ENCODE assay signal across 15 mouse cellular contexts in genomic region chr5:125534168-125534610, GRCm38 (mm10). TPM values are rescaled to one million over a fixed set of nuclear protein-coding genes. Genes with fewer than 3 reads are reported as not detected.
DNase-seq lines count a peak whose midpoint lies in the region; ATAC-seq lines count a peak whose summit lies in the region.
"Had no signal": no experiment of that assay in that cellular context is flagged by ENCODE, and none has a peak within 500 bp of the region (broad histone marks: within the 10 kb centered on the region; RNA-seq: fewer than 3 reads in every experiment).

No protein-coding gene starts in this region.

- peak overlapping the region; percentile 94 for H3K4me2 ChIP-seq in forebrain, embryonic 13.5 days
- peak overlapping the region; percentile 93 for H3K4me2 ChIP-seq in hindbrain, embryonic 15.5 days
- peak overlapping the region; percentile 95 for H3K4me2 ChIP-seq in neural tube, embryonic 12.5 days (replicated peaks)
- H3K4me2 ChIP-seq: embryonic facial prominence, embryonic 15.5 days had no signal

- H3K27me3 ChIP-seq in forebrain, embryonic 13.5 days, result peaks cover 68% of the 10 kb centered on the region
- peaks cover 9% of the 10 kb centered on the region for H3K27me3 ChIP-seq in hindbrain, embryonic 15.5 days
- H3K27me3 ChIP-seq in neural tube, embryonic 12.5 days (replicated peaks), result peaks cover 49% of the 10 kb centered on the region

- no peak for ATAC-seq in forebrain, embryonic 13.5 days
- ATAC-seq in hindbrain, embryonic 15.5 days (ENCODE audit: low FRiP score, low read depth), result no peak
- ATAC-seq in neural tube, embryonic 12.5 days (ENCODE audit: low FRiP score, low read depth), result no peak

- peaks cover 37% of the 10 kb centered on the region for H3K4me1 ChIP-seq in forebrain, embryonic 13.5 days
- H3K4me1 ChIP-seq in hindbrain, embryonic 15.5 days (replicated peaks), result peaks cover 39% of the 10 kb centered on the region
- peaks cover 42% of the 10 kb centered on the region for H3K4me1 ChIP-seq in neural tube, embryonic 12.5 days

- no peaks in the 10 kb centered on the region for H3K36me3 ChIP-seq in forebrain, embryonic 13.5 days (ENCODE audit: poor library complexity, severe bottlenecking)
- H3K36me3 ChIP-seq in hindbrain, embryonic 15.5 days, result no peaks in the 10 kb centered on the region
- no peaks in the 10 kb centered on the region for H3K36me3 ChIP-seq in neural tube, embryonic 12.5 days
- H3K36me3 ChIP-seq: embryonic facial prominence, embryonic 15.5 days had no signal

- peak overlapping the region; percentile 75; the same call in 1 of the 2 replicates for H3K9ac ChIP-seq in forebrain, embryonic 13.5 days
- peak overlapping the region; percentile 75; the same call in 1 of the 2 replicates for H3K9ac ChIP-seq in hindbrain, embryonic 15.5 days
- no peak overlapping the region for H3K9ac ChIP-seq in neural tube, embryonic 12.5 days
- H3K9ac ChIP-seq: embryonic facial prominence, embryonic 15.5 days had no signal

- peak overlapping the region; percentile 61 for H3K4me3 ChIP-seq in forebrain, embryonic 13.5 days
- peak overlapping the region; percentile 66 for H3K4me3 ChIP-seq in hindbrain, embryonic 15.5 days
- H3K4me3 ChIP-seq in neural tube, embryonic 12.5 days, result peak overlapping the region; percentile 58
- H3K4me3 ChIP-seq: embryonic facial prominence, embryonic 15.5 days had no signal

- DNase-seq in layer of hippocampus, postnatal 36 days, result peak; percentile 42 to 45
- DNase-seq in layer of hippocampus, adult 8-10 months (ENCODE audit: low spot score in 2 of 2), result no peak
- DNase-seq in heart, postnatal 4 days, result no peak
- no peak for DNase-seq in lung, postnatal 4 days
- DNase-seq in gastrocnemius, postnatal 25 days, result no peak
- DNase-seq: adrenal gland, postnatal 36 days; cerebellum, adult 8-10 months; gastrocnemius, postnatal 10 days; kidney, adult 2 months; lung, adult 2 months had no signal

- 8% methylated on average over 7 of the region's 7 CpGs for WGBS in forebrain, embryonic 13.5 days
- 4% methylated on average over 7 of the region's 7 CpGs for WGBS in hindbrain, embryonic 15.5 days
- 8% methylated on average over 7 of the region's 7 CpGs for WGBS in neural tube, embryonic 12.5 days

- H3K27ac ChIP-seq in forebrain, embryonic 13.5 days, result no peak overlapping the region
- H3K27ac ChIP-seq in hindbrain, embryonic 15.5 days (replicated peaks), result peak overlapping the region; percentile 66
- H3K27ac ChIP-seq in neural tube, embryonic 12.5 days, result no peak overlapping the region
- H3K27ac ChIP-seq: embryonic facial prominence, embryonic 15.5 days had no signal

- H3K9me3 ChIP-seq in forebrain, embryonic 13.5 days (replicated peaks), result no peaks in the 10 kb centered on the region
- no peaks in the 10 kb centered on the region for H3K9me3 ChIP-seq in hindbrain, embryonic 15.5 days
- H3K9me3 ChIP-seq in neural tube, embryonic 12.5 days, result no peaks in the 10 kb centered on the region
- H3K9me3 ChIP-seq: embryonic facial prominence, embryonic 15.5 days had no signal

RNA-seq across cellular contexts. Expression of gene Tmem132b, which starts 2.6 kb away (rescaled TPM):
- total RNA-seq in layer of hippocampus, postnatal 36 days (2021), result 100 to 1,000 TPM; 114 to 131 TPM
- total RNA-seq in layer of hippocampus, adult 8-10 months (2022), result 100 to 1,000 TPM; 116 to 122 (median 119) TPM
- polyA plus RNA-seq in forebrain, embryonic 13.5 days (2015; fragmentation: Nextera tagmentation; extraction: Ambion mirVana), result 2.1 TPM in 2 replicates
- 6.2 and 6.4 TPM in 2 replicates for polyA plus RNA-seq in hindbrain, embryonic 15.5 days (2015; fragmentation: Nextera tagmentation; extraction: Ambion mirVana)
- 2.7 and 3.1 TPM in 2 replicates for polyA plus RNA-seq in neural tube, embryonic 12.5 days (2016; fragmentation: Nextera tagmentation; extraction: Ambion mirVana)
- total RNA-seq in heart, postnatal 4 days (2021), result under 1 TPM in 1 of 2 experiments, not detected in 1; 0.19 TPM
- under 1 TPM; 0.03 to 0.24 TPM for total RNA-seq in gastrocnemius, postnatal 25 days (2021)
- polyA plus RNA-seq: heart, embryonic 16.5 days; kidney, adult 2 months had no signal

RNA-seq across cellular contexts. Expression of gene Aacs, which starts 58.6 kb away (rescaled TPM):
- 10 to 100 TPM; 53.9 to 56.1 TPM for total RNA-seq in layer of hippocampus, postnatal 36 days (2021)
- total RNA-seq in layer of hippocampus, adult 8-10 months (2022), result 10 to 100 TPM; 49.4 to 59.0 (median 51.7) TPM
- 53.7 and 54.6 TPM in 2 replicates for polyA plus RNA-seq in forebrain, embryonic 13.5 days (2015; fragmentation: Nextera tagmentation; extraction: Ambion mirVana)
- 104 and 106 TPM in 2 replicates for polyA plus RNA-seq in hindbrain, embryonic 15.5 days (2015; fragmentation: Nextera tagmentation; extraction: Ambion mirVana)
- polyA plus RNA-seq in neural tube, embryonic 12.5 days (2016; fragmentation: Nextera tagmentation; extraction: Ambion mirVana), result 63.1 and 67.5 TPM in 2 replicates
- total RNA-seq in heart, postnatal 4 days (2021), result 1 to 10 TPM; 6.6 to 6.9 TPM
- 1 to 10 TPM; 3.3 to 4.8 TPM for total RNA-seq in gastrocnemius, postnatal 25 days (2021)

Comparison
In these comparisons a context has a peak if more than half of its experiments do, and no peak if none do; other contexts are left out.
1. DNase-seq: peak in layer of hippocampus, postnatal 36 days (2 of 2); none in layer of hippocampus, adult 8-10 months (0 of 2), heart, postnatal 4 days (single experiment), lung, postnatal 4 days (0 of 2) and gastrocnemius, postnatal 25 days (single experiment).
2. RNA of gene Tmem132b, which starts 2.6 kb away (total RNA-seq): 114 to 131 TPM in layer of hippocampus, postnatal 36 days and 116 to 122 TPM in layer of hippocampus, adult 8-10 months; 0.03 to 0.24 TPM in gastrocnemius, postnatal 25 days and 0.19 TPM in heart, postnatal 4 days; every median in the first group is over 10 times any median in the second.
3. RNA of gene Aacs, which starts 58.6 kb away (total RNA-seq): 53.9 to 56.1 TPM in layer of hippocampus, postnatal 36 days and 49.4 to 59.0 TPM in layer of hippocampus, adult 8-10 months; 6.6 to 6.9 TPM in heart, postnatal 4 days and 3.3 to 4.8 TPM in gastrocnemius, postnatal 25 days; every median in the first group is over 4 times any median in the second.
4. Peak in every context shown above with its lines, with median percentiles within 50 percentile points of each other: H3K4me2 ChIP-seq and H3K4me3 ChIP-seq.